ENCODE assay signal across 10 mouse cellular contexts in the genomic region with DNA sequence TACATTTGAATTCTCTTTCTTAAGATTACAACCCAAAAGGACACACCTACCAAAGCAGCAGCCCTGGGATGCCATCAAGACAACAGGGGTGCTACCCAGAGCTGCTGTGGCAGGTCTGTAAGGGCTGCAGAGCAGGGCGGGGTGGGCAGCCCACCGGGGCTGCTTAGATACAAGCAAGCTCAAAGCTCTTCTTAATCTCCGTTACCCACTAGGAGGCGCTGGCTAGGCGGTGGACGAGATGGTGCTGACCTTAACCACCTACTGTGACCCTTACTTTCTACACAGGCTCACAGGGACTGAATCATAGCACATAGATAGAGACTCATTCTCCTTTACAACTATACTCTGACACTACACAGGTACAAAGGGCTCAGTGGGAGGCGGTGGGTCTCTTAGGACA.
DNase-seq lines count a peak whose midpoint lies in the region; ATAC-seq and TF ChIP-seq lines count a peak whose summit lies in the region.
"Had no signal": no experiment of that assay in that cellular context is flagged by ENCODE, and none has a peak within 500 bp of the region (broad histone marks: within the 10 kb centered on the region; RNA-seq: fewer than 3 reads in every experiment).

No protein-coding gene starts in this region.

- peaks cover 5% of the 10 kb centered on the region; the same call in 1 of the 2 replicates for H3K36me3 ChIP-seq in kidney, postnatal 0 days (ENCODE audit: insufficient read depth, low read length)
- peaks cover 18% of the 10 kb centered on the region for H3K36me3 ChIP-seq in kidney, embryonic 15.5 days
- H3K36me3 ChIP-seq in embryonic facial prominence, embryonic 11.5 days (replicated peaks; ENCODE audit: control insufficient read depth, insufficient read depth, low read depth, low read length), result no peaks in the 10 kb centered on the region
- peaks cover 3% of the 10 kb centered on the region; the same call in 1 of the 2 replicates for H3K36me3 ChIP-seq in liver, embryonic 14.5 days (replicated peaks; ENCODE audit: control insufficient read depth, insufficient read depth, low read depth)
- H3K36me3 ChIP-seq in hindbrain, embryonic 12.5 days, result peaks cover 11% of the 10 kb centered on the region; the same call in 1 of the 2 replicates

- H3K4me3 ChIP-seq in kidney, postnatal 0 days (replicated peaks; ENCODE audit: low read depth, low read length), result no peak overlapping the region
- no peak overlapping the region for H3K4me3 ChIP-seq in kidney, embryonic 15.5 days (replicated peaks)
- H3K4me3 ChIP-seq in embryonic facial prominence, embryonic 11.5 days (ENCODE audit: low read depth, low read length), result no peak overlapping the region
- no peak overlapping the region for H3K4me3 ChIP-seq in liver, embryonic 14.5 days (ENCODE audit: insufficient read depth in 1 of 2, low read depth in 2 of 2, low read length in 2 of 2)
- H3K4me3 ChIP-seq in hindbrain, embryonic 12.5 days, result no peak overlapping the region
- H3K4me3 ChIP-seq: erythroblast, embryonic 14.5 days; lung, embryonic 15.5 days had no signal

- peak; percentile 62 for TF ChIP-seq CTCF in kidney, postnatal 0 days (IDR thresholded peaks at IDR 0.05; ENCODE audit: low read depth)
- peak; percentile 71 for TF ChIP-seq CTCF in liver, embryonic 14.5 days (IDR thresholded peaks at IDR 0.05; ENCODE audit: low read depth)

- 26% methylated on average over 7 of the region's 7 CpGs for WGBS in kidney, postnatal 0 days
- 27% methylated on average over 7 of the region's 7 CpGs for WGBS in kidney, embryonic 15.5 days
- 23% methylated on average over 7 of the region's 7 CpGs for WGBS in embryonic facial prominence, embryonic 11.5 days
- 26% methylated on average over 7 of the region's 7 CpGs for WGBS in liver, embryonic 14.5 days (ENCODE audit: insufficient replicate concordance)
- WGBS in hindbrain, embryonic 12.5 days, result 17% methylated on average over 7 of the region's 7 CpGs

- no peak for TF ChIP-seq EP300 in liver, embryonic 14.5 days (IDR thresholded peaks at IDR 0.05; ENCODE audit: low read depth)

- DNase-seq in kidney, postnatal 0 days (ENCODE audit: low spot score), result peak; percentile 49
- peak; percentile 51 for DNase-seq in adrenal gland, adult 2 months
- peak; percentile 49 for DNase-seq in embryonic facial prominence, embryonic 11.5 days (ENCODE audit: low spot score)
- DNase-seq in liver, embryonic 14.5 days (ENCODE audit: low read depth in 3 of 3, low spot score in 3 of 3), result peak; percentile 22 to 28 (median 26)
- peak; percentile 24 to 71 for DNase-seq in spleen, postnatal 10 days (ENCODE audit: low spot score in 2 of 2)

- H3K4me1 ChIP-seq in kidney, postnatal 0 days (replicated peaks; ENCODE audit: insufficient read depth, low read length), result no peaks in the 10 kb centered on the region
- no peaks in the 10 kb centered on the region for H3K4me1 ChIP-seq in kidney, embryonic 15.5 days
- no peaks in the 10 kb centered on the region; the same call in 1 of the 2 replicates for H3K4me1 ChIP-seq in embryonic facial prominence, embryonic 11.5 days (ENCODE audit: control insufficient read depth, insufficient read depth, low read length)
- H3K4me1 ChIP-seq in liver, embryonic 14.5 days (replicated peaks; ENCODE audit: control insufficient read depth in 2 of 2, insufficient read depth in 2 of 2, low read length in 1 of 2), result no peaks in the 10 kb centered on the region
- H3K4me1 ChIP-seq in hindbrain, embryonic 12.5 days, result no peaks in the 10 kb centered on the region

- ATAC-seq in kidney, postnatal 0 days (replicated peaks; ENCODE audit: low FRiP score, low read depth), result no peak
- no peak for ATAC-seq in kidney, embryonic 15.5 days (replicated peaks; ENCODE audit: low FRiP score)
- ATAC-seq in CD4-positive, CD25-positive, alpha-beta regulatory T cell, adult 4 months, result peak; percentile 34
- ATAC-seq in embryonic facial prominence, embryonic 11.5 days (replicated peaks; ENCODE audit: insufficient number of reproducible peaks, low FRiP score, low TSS enrichment, low read depth), result no peak
- ATAC-seq in liver, embryonic 14.5 days (ENCODE audit: insufficient read depth), result no peak
- ATAC-seq in hindbrain, embryonic 12.5 days (ENCODE audit: low FRiP score), result no peak; the same call in 1 of the 2 replicates

- H3K4me2 ChIP-seq in kidney, postnatal 0 days (ENCODE audit: low read length), result no peak overlapping the region
- no peak overlapping the region for H3K4me2 ChIP-seq in kidney, embryonic 15.5 days
- H3K4me2 ChIP-seq in embryonic facial prominence, embryonic 11.5 days (ENCODE audit: low read depth, low read length), result no peak overlapping the region
- H3K4me2 ChIP-seq in liver, embryonic 14.5 days (ENCODE audit: low read depth), result no peak overlapping the region
- no peak overlapping the region for H3K4me2 ChIP-seq in hindbrain, embryonic 12.5 days (replicated peaks)
- H3K4me2 ChIP-seq: lung, embryonic 15.5 days had no signal

- H3K27me3 ChIP-seq in kidney, postnatal 0 days (ENCODE audit: insufficient read depth, low read length), result no peaks in the 10 kb centered on the region
- H3K27me3 ChIP-seq in kidney, embryonic 15.5 days, result no peaks in the 10 kb centered on the region
- H3K27me3 ChIP-seq in embryonic facial prominence, embryonic 11.5 days (ENCODE audit: control insufficient read depth, insufficient read depth, low read length), result no peaks in the 10 kb centered on the region
- no peaks in the 10 kb centered on the region for H3K27me3 ChIP-seq in liver, embryonic 14.5 days (ENCODE audit: control insufficient read depth, insufficient read depth, low read length)
- H3K27me3 ChIP-seq in hindbrain, embryonic 12.5 days, result no peaks in the 10 kb centered on the region
- H3K27me3 ChIP-seq: lung, embryonic 15.5 days had no signal

- no peak overlapping the region for H3K9ac ChIP-seq in kidney, postnatal 0 days (ENCODE audit: low read depth, low read length)
- H3K9ac ChIP-seq in kidney, embryonic 15.5 days, result no peak overlapping the region
- no peak overlapping the region for H3K9ac ChIP-seq in embryonic facial prominence, embryonic 11.5 days (replicated peaks; ENCODE audit: low read length)
- no peak overlapping the region for H3K9ac ChIP-seq in liver, embryonic 14.5 days (replicated peaks)
- H3K9ac ChIP-seq in hindbrain, embryonic 12.5 days, result no peak overlapping the region
- H3K9ac ChIP-seq: lung, embryonic 15.5 days had no signal

- H3K9me3 ChIP-seq in kidney, postnatal 0 days (replicated peaks; ENCODE audit: low read length), result no peaks in the 10 kb centered on the region
- no peaks in the 10 kb centered on the region for H3K9me3 ChIP-seq in kidney, embryonic 15.5 days (replicated peaks)
- H3K9me3 ChIP-seq in embryonic facial prominence, embryonic 11.5 days (replicated peaks; ENCODE audit: control insufficient read depth, low read length), result no peaks in the 10 kb centered on the region
- H3K9me3 ChIP-seq in liver, embryonic 14.5 days (ENCODE audit: control insufficient read depth, low read length), result no peaks in the 10 kb centered on the region
- H3K9me3 ChIP-seq in hindbrain, embryonic 12.5 days (replicated peaks), result no peaks in the 10 kb centered on the region
- H3K9me3 ChIP-seq: lung, embryonic 15.5 days had no signal

- no peak overlapping the region for H3K27ac ChIP-seq in kidney, postnatal 0 days
- H3K27ac ChIP-seq in kidney, embryonic 15.5 days, result no peak overlapping the region
- H3K27ac ChIP-seq in embryonic facial prominence, embryonic 11.5 days (replicated peaks; ENCODE audit: low read depth, low read length), result no peak overlapping the region
- no peak overlapping the region for H3K27ac ChIP-seq in liver, embryonic 14.5 days
- H3K27ac ChIP-seq in hindbrain, embryonic 12.5 days, result no peak overlapping the region
- H3K27ac ChIP-seq: lung, embryonic 15.5 days had no signal
